Mouse (Mus musculus) cerebellum, adult 9-11 months (tissue): ENCODE data around the gene Olfr1437.
"Not testable (repeated sequence)": the region's sequence is repeated elsewhere in the genome, so short reads cannot be mapped to it uniquely, and the experiment has no call there.

Experiments used
- DNase-seq: peaks from one replicate; pipeline ENCODE4 v3.0.0; 2022

Gene Olfr1437

DNA sequence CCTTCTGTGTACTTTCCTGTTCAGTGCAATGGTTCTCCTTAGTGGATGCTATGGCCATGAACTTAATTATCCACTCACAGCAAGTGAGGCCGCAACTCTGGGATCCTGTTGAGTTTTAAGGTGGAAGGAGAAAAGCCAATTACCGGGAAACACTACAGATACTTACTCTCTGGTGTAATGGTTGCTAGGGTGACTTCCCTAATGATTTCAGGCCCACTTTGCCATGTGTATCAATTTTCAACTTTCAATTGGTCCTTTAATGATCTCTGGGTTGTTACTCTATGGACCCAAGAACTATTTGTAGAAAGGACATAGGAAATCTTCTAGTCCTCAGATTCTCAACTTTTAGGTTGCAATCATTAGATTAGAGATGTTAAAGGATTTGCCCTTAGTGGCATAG, at the start of gene Olfr1437:
Gene Olfr1437, minus strand, starts transcription at position 101 of the 400 bp plus-strand sequence.
- DNase-seq = no peak

DNA sequence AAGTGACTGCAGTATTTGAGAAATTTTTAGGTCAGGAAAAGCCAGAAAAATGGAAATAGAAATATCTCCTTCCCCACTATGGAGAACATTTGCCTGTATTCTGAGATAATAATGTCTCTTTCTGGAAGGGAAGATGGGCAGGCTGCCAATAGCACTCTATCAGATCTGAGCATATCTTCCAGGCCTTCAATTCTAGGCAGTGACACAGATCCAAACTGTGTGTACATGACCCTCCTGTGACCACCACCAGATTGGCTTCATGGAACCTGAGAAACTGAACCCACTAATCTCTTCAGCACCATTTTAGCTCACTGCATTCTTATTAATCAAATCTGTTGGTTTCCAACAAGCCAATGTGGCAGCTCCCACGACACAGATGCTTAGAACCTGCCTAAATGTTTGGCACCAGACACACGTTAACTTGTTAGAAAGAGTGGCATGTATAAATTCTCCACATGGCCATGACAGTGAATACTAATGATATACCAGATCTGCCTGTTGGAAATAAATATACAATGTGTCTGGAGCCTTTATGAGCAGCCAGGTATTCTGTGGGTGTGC, 49.6 kb upstream of the Olfr1437 start:
- no peak for DNase-seq

DNA sequence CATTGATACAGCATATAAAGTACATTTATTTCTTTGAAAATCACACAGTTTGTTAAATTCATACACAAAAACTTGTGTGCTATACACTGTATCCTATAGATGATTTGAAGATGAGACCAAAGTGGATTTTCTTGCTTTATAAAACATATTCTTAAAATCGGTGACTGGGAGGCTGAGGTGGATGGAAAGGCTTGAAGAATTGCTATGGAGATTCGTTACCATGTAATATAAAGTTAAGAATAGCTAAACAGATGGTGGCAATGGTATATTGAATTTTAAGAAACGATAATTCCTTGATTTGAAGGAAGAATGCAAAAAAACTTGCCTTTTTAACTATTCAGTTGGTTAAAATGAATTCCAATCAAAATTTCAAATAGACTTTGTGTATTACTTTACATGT, 48.1 kb upstream of the Olfr1437 start:
- DNase-seq = no peak

DNA sequence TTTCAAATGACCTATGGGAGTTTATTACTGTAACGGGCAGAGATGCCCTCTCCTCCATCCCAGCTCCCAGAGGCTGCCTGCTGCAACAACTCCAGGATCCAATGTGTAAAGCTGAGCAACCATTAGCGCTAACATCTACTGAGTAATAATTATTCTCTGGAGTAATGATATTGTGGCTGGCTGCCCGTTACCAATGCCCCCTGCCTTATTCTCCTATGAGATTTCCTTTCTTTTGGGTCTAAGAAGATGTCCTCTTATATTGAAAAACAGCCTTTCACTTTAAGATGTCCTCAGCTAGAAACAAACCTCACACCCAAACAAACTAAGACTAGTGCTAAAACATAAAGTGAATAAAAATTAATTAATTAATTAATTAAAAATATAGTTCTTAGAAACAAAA, 10.9 kb upstream of the Olfr1437 start, which contains the start of gene Olfr1438-ps1:
Gene Olfr1438-ps1, minus strand, starts transcription at position 101 of the 400 bp plus-strand sequence.
- no peak for DNase-seq

DNA sequence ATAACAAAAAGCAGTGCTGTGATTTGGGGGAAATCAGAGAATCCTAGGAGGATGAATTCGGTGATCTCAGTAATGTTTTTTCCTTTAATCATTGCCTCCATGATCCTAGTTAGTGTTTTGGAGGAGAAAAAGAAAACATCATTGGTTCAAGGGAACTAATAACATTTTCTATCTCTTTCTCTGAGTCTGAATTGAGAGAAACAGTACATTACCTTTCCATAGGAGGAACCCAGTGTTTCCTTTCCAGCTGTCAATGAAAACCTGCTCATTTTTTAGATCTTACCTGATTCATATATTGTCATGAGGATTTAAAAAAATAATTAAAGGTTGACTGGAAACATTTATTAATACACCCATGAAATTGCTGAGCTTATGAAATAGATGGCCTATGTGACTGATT, 25.9 kb downstream of the Olfr1437 start, which contains the start of gene Olfr1436:
Gene Olfr1436, minus strand, starts transcription at position 101 of the 400 bp plus-strand sequence.
- not testable (repeated sequence) for DNase-seq

DNA sequence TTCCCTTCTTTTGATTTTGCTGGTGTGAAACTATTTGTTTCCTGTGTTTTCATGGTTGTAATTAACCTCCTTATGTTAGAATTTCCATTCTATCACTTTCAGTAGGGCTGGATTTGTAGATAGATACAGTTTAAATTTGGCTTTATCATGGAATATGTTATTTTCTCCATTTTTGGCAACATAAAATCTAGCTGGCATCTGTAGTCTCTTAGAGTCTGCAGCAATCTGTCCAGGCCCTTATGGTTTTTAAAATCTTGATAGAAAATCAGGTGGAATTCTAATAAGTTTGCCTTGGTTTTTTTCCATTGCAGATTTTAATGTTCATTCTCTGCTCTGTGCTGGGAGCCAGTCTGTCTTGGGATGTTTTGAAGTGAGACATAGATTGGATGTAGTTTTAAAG, 31.9 kb downstream of the Olfr1437 start:
- DNase-seq = no peak

DNA sequence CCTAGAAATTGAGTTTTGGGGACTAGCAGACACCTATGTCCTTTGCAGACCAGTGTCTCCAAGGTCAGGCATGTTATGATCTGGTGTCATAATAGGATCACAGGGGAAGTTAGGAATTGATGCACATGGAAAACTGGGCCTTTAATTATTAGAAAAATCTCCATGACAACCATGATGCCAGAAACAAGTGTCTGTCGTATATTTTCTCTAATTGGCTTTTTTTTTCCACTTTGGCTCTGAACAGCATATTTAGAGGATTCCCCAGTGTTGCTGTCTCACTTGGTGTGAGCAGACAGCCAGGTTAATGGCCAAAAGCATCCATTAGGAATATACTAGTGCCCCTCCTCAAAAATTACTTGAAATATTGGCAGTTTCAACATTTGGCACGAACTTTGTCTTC, 45.3 kb downstream of the Olfr1437 start, which contains the start of gene Olfr1434:
Gene Olfr1434, plus strand, starts transcription at position 301 of the 400 bp plus-strand sequence.
- no peak for DNase-seq
